Mouse (Mus musculus) kidney, postnatal 4 days (tissue): ENCODE measurements around the gene Spats2l.

Source experiments
- DNase-seq, 2 experiments: peaks; one replicate each; pipeline ENCODE4 v3.0.0; 2021; ENCODE audit warnings: mixed read lengths in 2 of 2

The Spats2l gene

DNA sequence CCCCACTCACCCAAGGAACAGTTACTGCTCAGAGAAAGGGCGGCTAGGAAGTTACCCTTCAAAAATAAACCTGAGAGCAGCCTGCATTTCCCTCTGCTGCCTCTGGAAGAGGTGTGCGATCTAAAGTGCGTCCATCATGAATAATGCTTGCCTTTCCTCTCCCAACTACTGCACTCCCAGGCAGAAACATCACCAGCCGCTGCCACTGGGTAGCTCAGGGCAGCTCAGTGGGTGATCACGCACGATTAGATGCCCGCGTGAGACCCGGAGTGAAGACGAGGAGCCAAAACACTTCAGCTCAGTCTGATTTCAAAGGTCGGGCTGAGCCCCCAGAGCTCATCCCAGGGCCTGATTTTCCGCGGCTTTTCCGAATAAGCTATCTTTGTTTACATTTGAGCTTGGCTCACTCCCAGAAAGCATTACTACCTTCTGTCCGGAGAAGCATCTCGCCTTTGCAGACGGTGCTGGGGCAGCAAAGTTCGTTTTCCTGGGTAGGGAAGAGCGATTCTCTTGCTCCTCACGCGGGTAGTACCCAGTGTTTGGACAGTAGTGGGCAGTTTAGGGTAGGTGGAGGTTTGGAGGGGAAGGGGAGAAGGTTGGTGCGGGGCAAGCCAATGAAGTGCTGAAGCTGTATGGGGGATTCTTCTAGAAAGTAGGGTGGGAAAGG lies at the start of gene Spats2l:
Gene Spats2l, plus strand, starts transcription at position 162 of the 667 bp plus-strand sequence.
- peak; percentile 50 to 69 for DNase-seq

DNA sequence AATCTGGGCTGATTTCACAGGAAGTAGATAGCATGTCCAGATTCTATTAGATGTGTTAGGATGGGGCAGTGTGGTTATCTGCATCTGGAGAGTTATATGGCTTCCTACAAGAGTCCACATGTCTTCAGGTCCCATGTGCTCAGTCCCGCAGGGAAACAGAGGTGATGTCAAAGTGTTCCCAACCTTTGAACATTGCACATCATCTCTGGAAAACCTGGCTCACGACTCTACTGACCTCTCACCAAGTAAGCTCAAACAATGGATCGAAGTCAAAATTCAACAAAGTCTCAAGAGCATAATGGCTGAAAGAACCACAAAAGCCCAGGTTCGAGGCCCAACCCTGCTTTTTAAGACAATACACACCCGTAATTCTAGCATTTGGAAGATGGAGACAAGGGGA lies 48.7 kb upstream of the Spats2l start:
- DNase-seq: no peak

DNA sequence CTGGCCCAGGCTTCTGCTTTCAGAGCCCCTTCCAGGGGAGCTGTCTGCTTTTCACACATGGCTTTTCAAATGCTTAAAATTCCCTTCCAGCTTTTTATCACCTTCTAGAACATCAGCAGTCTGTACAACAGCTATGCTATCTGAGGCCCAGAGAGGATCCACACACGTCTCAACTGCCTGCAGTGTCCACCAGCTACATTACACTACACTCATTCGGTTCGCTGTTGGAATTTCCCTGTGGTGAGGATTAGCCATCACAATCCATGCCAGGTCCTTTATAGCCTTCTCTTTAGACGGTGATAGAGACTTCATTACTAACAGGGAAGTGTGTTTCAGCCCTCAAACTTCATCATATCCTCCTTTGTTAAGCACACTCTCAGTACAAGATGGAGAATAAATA lies 38.1 kb upstream of the Spats2l start:
- no peak for DNase-seq

DNA sequence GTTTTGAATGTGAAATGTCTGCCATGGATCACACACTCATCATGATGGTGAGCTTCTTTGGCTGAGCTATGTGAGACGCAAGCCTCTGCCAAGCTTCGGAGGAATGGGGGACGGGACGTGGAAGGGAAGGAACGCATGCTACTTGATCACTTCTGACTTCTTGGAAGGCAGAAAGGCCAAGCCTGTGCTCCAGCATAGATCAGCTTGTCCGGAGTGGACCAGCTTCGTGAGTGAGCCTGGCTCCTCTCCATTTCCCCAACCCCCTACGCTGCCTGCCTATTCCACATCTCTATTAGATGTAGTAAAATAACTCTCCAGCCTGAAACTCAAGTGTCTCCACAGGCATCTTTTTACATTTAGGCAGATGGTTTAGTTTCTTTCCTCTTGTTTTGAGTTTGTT lies 32.2 kb upstream of the Spats2l start:
- peak; percentile 21 to 36 for DNase-seq

DNA sequence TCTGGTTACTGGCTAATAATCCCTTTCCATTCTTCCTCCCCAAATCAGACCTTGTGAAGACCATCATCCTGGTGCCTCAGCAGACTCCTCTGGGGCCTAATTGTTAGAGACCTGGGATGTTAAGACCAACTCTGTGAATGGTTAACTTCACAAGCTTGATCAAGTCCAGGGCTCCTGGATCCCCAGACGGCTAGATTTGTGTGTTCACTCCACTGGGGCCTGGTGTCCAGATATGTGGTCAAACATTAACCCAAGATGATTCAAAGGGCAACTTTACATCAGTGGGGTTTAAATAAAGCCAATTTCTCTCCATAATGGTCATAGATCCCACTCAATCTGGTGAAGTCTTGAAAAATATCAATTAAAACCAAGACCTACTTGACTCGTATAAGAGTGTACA lies 31.7 kb upstream of the Spats2l start:
- DNase-seq: peak; percentile 6 to 31

DNA sequence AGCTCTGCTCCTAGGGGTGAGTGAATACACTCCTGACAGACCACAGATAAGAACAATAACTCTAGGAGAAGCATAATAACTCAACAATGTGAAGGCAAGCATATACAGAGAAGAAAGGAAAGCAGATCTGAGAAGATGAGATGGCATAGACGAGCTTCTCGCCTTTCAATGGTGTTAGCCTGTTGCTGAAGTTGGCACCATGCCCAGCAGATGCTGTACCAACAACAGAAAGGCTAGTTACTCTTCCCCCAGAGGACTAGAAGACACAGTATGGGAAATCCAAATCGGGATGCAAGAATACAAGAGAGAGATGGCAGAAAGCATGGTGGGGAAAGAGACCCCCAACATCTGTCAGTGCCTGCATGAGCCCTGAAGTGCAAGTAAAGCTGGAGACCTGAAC lies 22.2 kb upstream of the Spats2l start:
- DNase-seq: peak; percentile 13 to 19

DNA sequence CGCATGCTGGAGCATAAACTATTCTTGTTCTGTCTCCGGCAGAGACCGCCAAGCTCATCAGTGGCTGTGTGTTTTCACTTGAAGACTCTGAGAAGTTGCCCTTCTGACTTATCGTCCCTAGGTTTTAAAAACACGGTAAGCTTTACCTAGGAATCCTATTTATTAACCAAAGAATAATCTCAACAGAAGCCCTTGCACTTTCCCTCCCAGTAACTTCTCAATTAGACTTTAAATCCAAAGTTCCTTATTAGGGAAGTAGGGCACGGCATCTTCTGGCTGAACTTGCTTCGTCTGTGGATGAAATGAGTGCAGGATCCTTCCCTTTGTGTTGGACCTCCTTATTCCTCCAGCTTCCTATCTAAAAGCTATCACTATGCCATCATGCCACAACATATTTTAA lies 7.6 kb upstream of the Spats2l start:
- DNase-seq: no peak

DNA sequence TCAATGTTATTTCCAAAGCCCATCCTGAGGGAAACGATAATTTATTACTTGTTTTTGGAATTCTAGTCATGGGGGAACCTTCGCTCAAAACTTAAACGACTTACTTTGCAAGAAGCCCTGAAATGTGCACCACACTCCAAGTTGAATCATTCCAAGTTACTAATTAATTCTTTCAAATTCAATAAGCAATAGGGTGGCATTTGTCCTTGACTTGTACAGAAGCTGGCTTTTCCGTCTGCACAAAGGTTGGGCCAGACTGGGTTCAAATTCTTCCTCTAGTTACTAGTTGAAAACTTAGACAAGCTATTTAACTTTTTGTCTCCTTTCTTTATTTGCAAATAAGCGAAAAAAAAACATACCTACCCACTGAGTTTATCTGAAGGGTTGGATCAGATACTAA lies 636 bp upstream of the Spats2l start:
- no peak for DNase-seq

DNA sequence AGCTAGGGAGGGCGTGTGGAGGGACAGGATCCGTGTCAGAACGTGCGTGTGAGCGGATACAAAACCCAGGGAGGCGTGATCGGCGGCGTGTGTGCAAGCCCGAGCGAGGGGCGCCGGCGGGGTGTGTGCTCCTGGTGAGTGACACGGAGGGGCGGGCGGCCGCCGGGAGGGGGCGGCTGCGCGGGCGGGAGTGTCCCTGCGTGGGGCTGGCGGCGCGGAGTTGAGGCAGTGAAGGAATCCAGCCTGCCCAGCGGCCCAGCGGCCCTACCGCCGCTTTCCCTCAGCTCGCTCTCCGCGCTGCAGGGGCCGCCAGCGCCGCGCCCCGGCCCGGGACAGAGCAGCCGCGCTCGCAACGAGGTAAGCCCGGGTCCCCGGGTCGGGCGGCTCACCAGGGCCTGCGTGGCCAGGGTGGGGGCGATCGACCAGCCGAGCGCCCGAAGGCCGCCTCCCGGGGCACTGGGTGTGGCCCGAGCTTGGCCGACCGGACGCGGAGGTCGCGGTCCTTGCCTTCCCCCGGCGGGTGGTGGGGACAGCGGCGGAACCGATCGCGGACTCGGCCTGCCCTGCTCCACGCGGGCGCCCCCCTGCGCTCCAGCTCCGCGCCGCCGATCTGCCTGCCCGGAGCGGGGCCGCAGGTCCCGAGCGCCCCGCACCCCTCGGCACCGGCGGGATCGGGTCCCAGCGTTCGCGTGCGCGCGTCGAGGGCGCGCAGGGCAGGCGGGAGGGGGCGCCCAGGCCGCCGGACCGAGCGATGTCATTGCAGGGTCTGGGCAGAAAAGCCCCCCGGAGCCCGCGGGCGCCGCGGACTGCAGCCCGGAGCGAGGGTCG lies 920 bp downstream of the Spats2l start:
- peak; percentile 85 to 91 for DNase-seq

DNA sequence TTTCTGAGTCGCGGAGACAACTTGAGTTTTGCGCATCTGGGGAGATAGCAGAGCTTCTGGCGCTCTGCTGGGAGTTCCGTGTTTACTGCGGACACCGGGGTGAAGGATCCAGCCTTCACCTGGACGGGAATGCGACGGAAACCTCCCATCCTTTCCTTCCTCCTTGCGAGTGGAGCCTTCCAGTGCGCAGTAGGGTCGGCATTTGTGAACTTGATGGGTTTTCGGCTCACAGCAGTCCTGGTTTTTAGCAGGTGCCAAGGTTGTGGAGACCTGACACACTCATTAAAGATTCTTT lies 1.5 kb downstream of the Spats2l start:
- DNase-seq: no peak

DNA sequence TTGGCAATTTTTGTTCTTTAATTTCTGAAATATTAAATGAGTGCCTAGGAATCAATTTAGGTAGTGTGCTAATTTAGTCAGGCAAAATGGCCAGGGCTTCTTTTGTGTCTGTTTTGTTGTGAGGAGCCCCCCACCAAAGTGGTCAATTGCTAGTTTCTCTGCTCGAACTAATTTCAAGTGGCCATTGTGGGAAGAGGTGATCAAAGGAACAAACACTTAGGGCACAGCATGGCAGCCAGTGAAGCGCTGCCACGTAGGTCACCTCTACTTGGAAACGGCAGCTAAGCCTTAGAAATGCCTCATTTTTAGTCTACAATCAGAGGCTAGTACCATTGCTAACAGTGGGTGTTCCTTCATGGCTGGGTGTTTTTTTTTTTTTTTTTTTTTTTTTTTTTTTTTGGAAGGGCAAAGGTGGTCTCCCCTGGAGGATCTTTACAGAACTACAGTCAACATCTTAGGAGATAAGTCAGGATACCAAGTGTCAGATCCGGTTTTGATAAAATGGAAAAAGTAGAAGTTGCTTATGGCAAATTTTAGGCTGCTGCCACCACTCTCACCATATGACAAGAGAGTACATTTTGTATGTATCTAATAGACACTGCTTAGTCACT lies 2.8 kb downstream of the Spats2l start:
- no peak for DNase-seq

DNA sequence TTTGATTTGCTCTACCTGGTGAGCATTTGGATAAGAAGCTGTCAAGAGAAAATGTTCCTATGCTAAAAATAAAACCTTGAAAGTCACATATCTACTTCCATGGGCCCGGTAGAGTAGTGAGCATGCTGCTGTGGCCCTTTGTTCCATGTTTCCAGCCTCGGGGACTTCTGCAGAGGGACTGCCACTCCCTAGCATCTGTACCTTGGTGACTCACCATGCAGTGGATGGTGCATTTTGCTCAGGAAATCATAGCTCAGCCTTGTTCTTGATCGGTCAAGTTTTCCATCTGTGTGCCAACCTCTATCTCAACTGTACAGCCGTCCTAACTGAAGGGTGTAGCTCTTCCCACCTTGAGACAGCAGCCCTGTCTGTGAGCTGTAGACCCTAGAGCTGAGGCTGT lies 10.3 kb downstream of the Spats2l start:
- no peak for DNase-seq

DNA sequence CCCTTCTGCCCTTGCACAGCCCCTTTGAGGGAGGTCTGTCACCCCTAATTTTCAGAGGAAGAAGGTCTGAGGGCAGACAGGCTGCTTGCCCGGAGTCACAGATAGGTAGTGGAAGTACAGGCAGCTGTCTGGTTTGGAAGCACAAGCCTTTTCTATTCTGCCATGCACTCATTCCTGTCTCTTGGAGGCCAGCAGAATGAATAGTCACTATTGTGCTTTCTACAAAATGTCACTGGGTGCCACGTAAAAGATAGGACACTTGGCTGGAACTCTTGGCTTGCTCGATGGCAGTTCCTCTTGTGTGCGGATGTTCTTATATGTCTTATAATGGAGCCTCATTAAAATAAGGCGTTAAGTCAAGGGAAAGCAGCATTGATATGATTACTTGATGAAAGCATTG lies 15.9 kb downstream of the Spats2l start:
- DNase-seq: no peak

DNA sequence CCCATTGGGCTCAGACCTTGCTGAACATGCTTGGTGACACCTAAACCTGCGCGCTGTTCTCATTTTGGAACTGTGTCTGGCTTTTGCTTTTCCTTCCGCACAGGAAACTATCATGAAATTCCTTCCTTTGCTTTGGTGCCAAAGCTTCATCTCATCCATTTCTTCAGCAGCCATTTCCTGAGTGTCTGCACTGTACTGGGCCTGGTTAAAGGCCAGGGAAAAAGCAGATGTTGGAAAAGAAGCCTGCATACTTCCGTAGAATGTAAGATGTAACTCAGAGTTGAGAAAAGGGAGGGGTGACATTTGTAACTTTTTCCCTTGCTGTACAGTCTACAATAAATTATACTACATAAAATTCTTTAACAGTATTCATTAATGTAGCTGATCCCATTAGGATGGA lies 18.2 kb downstream of the Spats2l start:
- DNase-seq: peak; percentile 10 to 22

DNA sequence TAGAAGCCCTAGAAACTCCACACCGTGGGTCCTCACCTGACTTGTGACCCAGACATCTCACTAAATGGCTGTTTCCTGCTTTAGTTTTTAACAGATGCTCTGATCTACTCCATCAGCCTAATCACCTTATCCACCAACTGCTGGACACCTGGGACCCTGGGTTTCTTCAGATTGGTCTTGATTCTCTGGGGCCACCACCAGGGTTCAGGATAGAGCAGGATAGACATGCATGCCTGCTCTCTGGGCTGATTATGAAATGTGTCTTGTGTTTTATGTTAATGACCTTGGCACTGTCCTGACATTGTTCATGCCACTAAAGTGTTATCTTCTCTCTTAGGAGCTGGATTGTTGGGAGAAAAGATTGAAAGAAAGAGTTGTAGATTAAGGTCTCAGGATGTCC lies 21.9 kb downstream of the Spats2l start:
- DNase-seq: no peak

DNA sequence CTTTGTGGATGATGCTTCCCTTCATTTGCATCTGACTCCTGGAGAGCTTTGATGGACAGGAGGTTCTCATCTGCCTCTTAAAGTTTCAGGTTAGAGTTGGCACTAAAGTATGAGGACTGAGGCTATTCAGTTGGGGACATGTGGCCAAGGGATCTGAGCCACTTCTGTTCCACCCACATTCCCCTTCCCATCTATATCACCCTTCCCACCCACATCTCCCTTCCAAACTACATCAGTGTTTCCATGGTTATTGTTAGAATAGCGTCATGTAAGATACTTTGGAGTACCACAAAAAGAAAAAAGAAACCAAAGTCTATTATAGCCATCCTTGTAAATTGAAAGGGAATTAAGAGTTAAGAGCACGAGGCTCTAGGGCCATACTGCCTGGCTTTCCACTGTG lies 25.4 kb downstream of the Spats2l start:
- DNase-seq: no peak

DNA sequence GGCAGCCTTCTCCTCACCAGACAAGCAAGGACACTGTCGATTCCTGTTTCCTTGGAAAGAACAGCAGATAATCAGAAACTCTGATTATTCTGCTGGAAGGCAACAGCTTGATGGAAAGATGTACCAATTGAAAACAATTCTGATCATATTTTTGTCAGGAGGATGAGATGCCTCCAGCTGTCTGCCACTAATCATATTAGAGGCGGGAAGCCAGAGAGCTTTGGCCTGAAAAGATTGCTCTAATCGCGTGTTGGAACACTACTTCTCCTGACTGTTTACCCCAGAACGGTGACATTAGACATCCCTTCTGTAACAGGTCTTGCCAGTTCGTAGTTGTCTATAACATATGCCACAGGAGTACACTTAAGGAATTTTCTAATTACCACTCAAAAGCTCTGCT lies 26.9 kb downstream of the Spats2l start:
- no peak for DNase-seq

DNA sequence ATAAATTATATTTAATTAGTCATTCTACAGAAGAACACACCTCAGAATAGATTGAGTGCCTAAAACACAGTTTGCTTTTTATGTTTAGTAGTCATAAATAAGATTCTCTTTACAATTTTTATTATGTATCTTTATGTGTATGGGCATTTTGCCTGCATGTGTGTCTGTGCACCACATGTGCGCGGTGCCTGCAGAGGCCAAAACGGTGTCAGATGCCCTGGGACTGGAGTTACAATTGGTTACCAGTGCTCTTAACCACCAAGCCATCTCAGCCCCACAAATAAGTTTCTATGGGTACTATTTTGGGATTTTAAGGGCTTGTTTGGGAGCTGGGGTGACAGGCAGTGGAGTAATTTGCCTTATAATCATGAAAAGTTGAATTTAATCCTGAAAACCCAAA lies 32.2 kb downstream of the Spats2l start:
- no peak for DNase-seq

DNA sequence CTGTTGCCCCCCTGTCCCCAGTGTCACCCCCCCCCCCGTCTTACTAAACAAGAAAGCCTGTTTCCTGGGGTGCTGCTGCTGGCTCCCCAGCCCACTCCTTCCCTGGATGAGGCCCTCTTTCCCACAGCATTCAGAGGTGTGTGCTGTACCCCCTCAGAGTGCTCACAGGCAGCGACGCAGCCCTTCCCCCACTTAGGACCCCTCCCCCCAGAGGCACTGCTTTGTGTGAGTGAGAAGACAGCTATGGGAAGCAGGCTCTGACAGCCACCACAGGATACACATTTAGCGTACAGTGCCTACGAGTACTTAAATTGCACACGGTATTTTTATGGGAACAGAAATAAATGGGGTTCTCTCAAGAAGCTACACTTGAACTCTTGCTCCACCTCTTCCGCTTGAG lies 33.9 kb downstream of the Spats2l start:
- no peak for DNase-seq

DNA sequence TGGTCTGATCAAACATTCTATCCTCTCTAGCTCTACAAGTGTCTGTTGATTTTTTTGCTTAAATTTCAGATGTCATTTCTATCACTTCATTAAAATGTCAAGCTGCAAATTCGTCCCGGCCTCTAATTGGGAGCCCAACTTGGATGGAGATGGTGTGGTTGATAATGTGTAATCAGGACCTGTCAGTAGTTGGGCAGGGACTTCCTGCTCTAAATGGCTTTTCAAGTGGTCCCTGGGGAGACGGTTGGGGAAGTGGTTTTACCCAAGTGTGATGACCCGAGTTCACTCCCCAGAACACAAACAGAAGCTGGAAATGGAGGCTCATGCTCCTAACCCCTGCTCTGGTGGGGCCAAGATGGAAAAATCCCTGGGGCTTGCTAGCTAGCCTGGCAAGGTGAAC lies 36.3 kb downstream of the Spats2l start:
- DNase-seq: no peak

DNA sequence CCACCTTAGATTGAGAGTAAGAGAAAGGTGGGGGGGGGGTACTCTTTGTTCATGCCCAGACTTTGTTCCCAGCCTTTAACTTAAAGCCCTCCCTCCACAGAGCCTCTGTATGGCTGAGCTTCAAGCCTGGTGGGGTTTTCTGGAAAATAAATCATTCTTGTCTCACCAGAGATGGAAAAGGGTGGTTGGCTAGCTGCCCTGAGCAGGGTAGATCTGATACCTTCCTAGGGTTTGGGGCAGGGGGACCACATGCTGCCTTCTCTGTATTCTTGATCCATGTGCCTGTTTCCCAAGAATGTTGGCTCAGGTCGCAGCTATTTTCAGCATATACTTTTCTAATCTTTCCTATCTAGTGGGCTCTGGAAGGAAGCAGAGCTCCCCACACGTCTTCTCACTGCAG lies 43.1 kb downstream of the Spats2l start:
- DNase-seq: no peak

DNA sequence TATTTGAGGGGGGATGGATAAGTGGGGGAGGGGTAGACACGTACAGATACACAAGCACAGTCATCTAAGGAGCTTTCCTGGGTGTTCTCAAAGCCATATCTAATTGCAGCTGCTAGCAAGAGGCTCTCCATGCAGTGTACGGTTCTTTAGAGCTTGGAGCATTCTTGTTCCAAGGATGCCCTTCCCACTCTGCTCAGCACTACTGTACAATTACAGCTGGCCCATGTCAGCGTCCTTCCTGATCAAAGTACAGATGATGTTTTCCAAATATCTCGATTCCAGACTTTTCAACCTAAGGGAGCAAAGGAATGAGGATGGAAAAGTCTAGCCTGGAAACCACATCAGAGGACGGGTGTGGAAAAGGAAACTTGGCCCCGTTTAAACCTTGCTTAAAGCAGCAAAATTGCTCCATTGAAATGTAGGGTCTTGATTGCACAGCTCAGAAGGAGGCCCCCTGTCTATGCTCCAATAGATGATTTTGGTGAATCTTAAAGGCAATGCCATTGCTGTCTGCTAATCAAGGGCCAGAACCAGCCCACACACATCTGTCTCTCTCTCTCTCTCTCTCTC lies 46.6 kb downstream of the Spats2l start:
- DNase-seq: peak; percentile 33 to 34

DNA sequence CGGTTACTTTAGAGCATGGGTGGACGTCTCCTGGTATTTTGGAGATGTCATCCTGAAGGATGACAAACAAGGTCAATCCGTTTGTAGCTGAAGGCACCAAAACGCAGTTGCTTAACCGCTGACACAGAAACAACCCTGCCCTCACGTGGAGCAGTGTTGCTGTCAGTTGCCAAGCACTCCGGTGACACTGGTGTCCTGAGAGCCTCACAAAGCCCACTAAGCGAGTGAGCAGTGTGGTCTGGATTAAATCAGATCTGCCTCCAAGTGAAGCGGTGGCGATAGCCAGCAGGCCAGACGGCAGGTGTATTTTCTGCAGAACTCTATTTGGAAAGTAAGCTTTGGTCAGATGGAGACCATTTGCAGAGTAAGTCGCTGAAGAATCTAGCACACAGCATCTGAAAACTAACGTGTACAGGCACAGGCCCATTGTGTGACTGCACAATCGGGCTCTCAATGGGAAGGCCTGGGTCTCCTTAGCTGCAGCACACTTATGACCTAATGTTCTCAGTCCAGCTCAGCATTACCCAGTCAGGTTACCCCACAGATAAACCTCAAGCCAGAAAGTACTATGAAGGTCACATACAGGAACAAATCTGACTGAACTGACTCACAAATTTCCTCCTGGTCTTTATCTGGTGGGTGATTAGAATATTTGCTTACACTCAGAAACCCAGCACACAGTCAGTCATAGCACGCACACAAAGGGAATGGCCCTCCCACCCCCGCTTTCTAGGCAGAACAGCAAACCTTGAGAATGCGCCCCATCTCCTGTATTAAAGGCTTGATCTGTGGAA lies 51.2 kb downstream of the Spats2l start:
- no peak for DNase-seq
